Mouse (Mus musculus): ENCODE results near the gene Sla2.
"Not testable (repeated sequence)": the region's sequence is repeated elsewhere in the genome, so short reads cannot be mapped to it uniquely, and the experiment has no call there.

Gene Sla2

GRCm38 (mm10) chr2:156901883-156902282, 14.9 kb upstream of the Sla2 start:
- no peak for DNase-seq (ENCODE audit: low spot score in 2 of 2)

- DNase-seq (ENCODE audit: low spot score in 2 of 2) = no peak
Observed at GRCm38 (mm10) chr2:156901344-156901743, 14.4 kb upstream of the Sla2 start.

GRCm38 (mm10) chr2:156899184-156899583, 12.2 kb upstream of the Sla2 start:
- no peak for DNase-seq (ENCODE audit: low spot score in 2 of 2)

GRCm38 (mm10) chr2:156898374-156898773, 11.4 kb upstream of the Sla2 start:
- DNase-seq (ENCODE audit: low spot score in 2 of 2) = no peak

GRCm38 (mm10) chr2:156897034-156897433, 10.0 kb upstream of the Sla2 start:
- peak in 1 of 2 experiments; percentile 44 for DNase-seq (ENCODE audit: low spot score in 2 of 2)

- no peak for DNase-seq (ENCODE audit: low spot score in 2 of 2)
Observed at GRCm38 (mm10) chr2:156896384-156896914, 9.5 kb upstream of the Sla2 start.

GRCm38 (mm10) chr2:156894496-156895265, 7.7 kb upstream of the Sla2 start:
- DNase-seq (ENCODE audit: low spot score in 2 of 2) = no peak

- DNase-seq (ENCODE audit: low spot score in 2 of 2) = no peak
Observed at GRCm38 (mm10) chr2:156892821-156893220, 5.8 kb upstream of the Sla2 start.

GRCm38 (mm10) chr2:156892240-156892639, 5.2 kb upstream of the Sla2 start:
- no peak for DNase-seq (ENCODE audit: low spot score in 2 of 2)

GRCm38 (mm10) chr2:156888490-156888889, 1.5 kb upstream of the Sla2 start:
- DNase-seq (ENCODE audit: low spot score in 2 of 2) = no peak

GRCm38 (mm10) chr2:156886084-156886631, 834 bp downstream of the Sla2 start:
- no peak for DNase-seq (ENCODE audit: low spot score in 2 of 2)

GRCm38 (mm10) chr2:156885666-156886065, 1.3 kb downstream of the Sla2 start:
- DNase-seq (ENCODE audit: low spot score in 2 of 2) = not testable (repeated sequence)

- DNase-seq (ENCODE audit: low spot score in 2 of 2) = no peak
Observed at GRCm38 (mm10) chr2:156884396-156885211, 2.4 kb downstream of the Sla2 start.

- DNase-seq (ENCODE audit: low spot score in 2 of 2) = no peak
Observed at GRCm38 (mm10) chr2:156882431-156883001, 4.5 kb downstream of the Sla2 start.

- DNase-seq (ENCODE audit: low spot score in 2 of 2) = no peak
Observed at GRCm38 (mm10) chr2:156879541-156879940, 7.5 kb downstream of the Sla2 start.

GRCm38 (mm10) chr2:156877726-156878125, 9.3 kb downstream of the Sla2 start:
- DNase-seq (ENCODE audit: low spot score in 2 of 2) = no peak

GRCm38 (mm10) chr2:156874760-156875510, 12.1 kb downstream of the Sla2 start:
- no peak for DNase-seq (ENCODE audit: low spot score in 2 of 2)

- no peak for DNase-seq (ENCODE audit: low spot score in 2 of 2)
Observed at GRCm38 (mm10) chr2:156874047-156874759, 12.8 kb downstream of the Sla2 start.

- peak in 1 of 2 experiments; percentile 63 for DNase-seq (ENCODE audit: low spot score in 2 of 2)
Observed at GRCm38 (mm10) chr2:156873629-156874028, 13.4 kb downstream of the Sla2 start.

- DNase-seq (ENCODE audit: low spot score in 2 of 2) = no peak
Observed at GRCm38 (mm10) chr2:156870519-156870918, 16.5 kb downstream of the Sla2 start.

GRCm38 (mm10) chr2:156869554-156869953, 17.4 kb downstream of the Sla2 start:
- DNase-seq (ENCODE audit: low spot score in 2 of 2) = no peak

Measured in left cerebral cortex, adult 9 months (tissue).